Comparison of ENCODE assay signal across 20 mouse cellular contexts in the genomic region with DNA sequence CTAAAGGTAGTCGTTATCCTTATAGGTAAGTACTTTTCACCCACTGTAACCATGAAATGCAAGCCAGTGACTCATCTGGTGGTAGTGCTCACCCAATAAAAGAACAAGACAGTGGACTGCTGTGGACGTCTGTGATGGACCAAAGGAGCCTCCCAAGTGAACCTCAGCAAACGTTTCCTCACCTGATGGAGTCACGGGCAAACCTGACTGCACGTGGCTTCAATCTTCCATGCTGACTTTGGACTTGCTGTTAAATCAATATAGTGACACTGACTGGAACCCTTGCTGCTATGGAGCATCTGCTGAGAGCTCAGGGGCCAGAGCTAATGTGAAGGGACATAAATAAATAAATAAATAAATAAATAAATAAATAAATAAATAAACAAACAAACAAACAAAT. TPM values are rescaled to one million over a fixed set of nuclear protein-coding genes. Genes with fewer than 3 reads are reported as not detected.
"Had no signal": no experiment of that assay in that cellular context is flagged by ENCODE, and none has a peak within 500 bp of the region (broad histone marks: within the 10 kb centered on the region; RNA-seq: fewer than 3 reads in every experiment).

No protein-coding gene starts in this region.

- H3K4me3 ChIP-seq: lung, embryonic 15.5 days; megakaryocyte, embryonic 14.5 days; midbrain, embryonic 12.5 days; midbrain, embryonic 15.5 days; neural tube, embryonic 12.5 days; stomach, embryonic 15.5 days had no signal

- H3K9me3 ChIP-seq: lung, embryonic 15.5 days; midbrain, embryonic 12.5 days; midbrain, embryonic 15.5 days; neural tube, embryonic 12.5 days; stomach, embryonic 15.5 days had no signal

- H3K4me2 ChIP-seq: lung, embryonic 15.5 days; midbrain, embryonic 12.5 days; midbrain, embryonic 15.5 days; neural tube, embryonic 12.5 days; stomach, embryonic 15.5 days had no signal

- H3K4me1 ChIP-seq: megakaryocyte, embryonic 14.5 days had no signal

- DNase-seq: lung, adult 2 months; lung, postnatal 14 days; lung, postnatal 36 days; right cerebral cortex, postnatal 14 days; thymus, adult 2 months; thymus, postnatal 25 days; thymus, postnatal 4 days had no signal

- H3K36me3 ChIP-seq: lung, embryonic 15.5 days; midbrain, embryonic 12.5 days; midbrain, embryonic 15.5 days; neural tube, embryonic 12.5 days; stomach, embryonic 15.5 days had no signal

- H3K9ac ChIP-seq: liver, embryonic 14.5 days; lung, embryonic 15.5 days; midbrain, embryonic 12.5 days; midbrain, embryonic 15.5 days; neural tube, embryonic 12.5 days; stomach, embryonic 15.5 days had no signal

- ATAC-seq: lung, postnatal 0 days; midbrain, embryonic 15.5 days had no signal

- H3K27ac ChIP-seq: liver, embryonic 14.5 days; lung, embryonic 15.5 days; macrophage; midbrain, embryonic 12.5 days; midbrain, embryonic 15.5 days; neural tube, embryonic 12.5 days; stomach, embryonic 15.5 days; stomach, postnatal 0 days had no signal

- H3K27me3 ChIP-seq: lung, embryonic 15.5 days; midbrain, embryonic 12.5 days; midbrain, embryonic 15.5 days; neural tube, embryonic 12.5 days; stomach, embryonic 15.5 days had no signal

RNA-seq across cellular contexts. Expression of a gene that starts 44.5 kb away (rescaled TPM):
- total RNA-seq: megakaryocyte progenitor cell, adult 5-6 weeks; monocyte, adult 5-6 weeks; neutrophil, adult 5-6 weeks had no signal
